Mouse (Mus musculus): ENCODE data around the gene Rtl8c. TPM values are rescaled to one million over a fixed set of nuclear protein-coding genes. Genes with fewer than 3 reads are reported as not detected.

Rtl8c gene
- 273 and 293 TPM in 2 replicates for polyA plus RNA-seq (2015; fragmentation: Nextera tagmentation; extraction: Ambion mirVana)

GRCm38 (mm10) chrX:53607242-53608121, at the start of gene Rtl8c:
Gene Rtl8c (plus strand): TSS chrX:53608032.

GRCm38 (mm10) chrX:53608879-53609278, 1.0 kb downstream of the Rtl8c start, which contains the start of gene Gm14597:
Gene Gm14597 (minus strand): TSS chrX:53608979.

GRCm38 (mm10) chrX:53642980-53643961, 35.4 kb downstream of the Rtl8c start, which contains the start of gene Rtl8a:
Gene Rtl8a (minus strand): TSS chrX:53643682.

Other genes starting within 250 kb of the Rtl8c start
- gene Mospd1, start 237.5 kb upstream of the Rtl8c start, polyA plus RNA-seq (2015; fragmentation: Nextera tagmentation; extraction: Ambion mirVana): 25.6 and 29.5 TPM in 2 replicates
- gene Etd, start 173.1 kb upstream of the Rtl8c start, polyA plus RNA-seq (2015; fragmentation: Nextera tagmentation; extraction: Ambion mirVana): not detected in 2 replicates
- not detected in 2 replicates for gene Gm14597, start 947 bp downstream of the Rtl8c start, polyA plus RNA-seq (2015; fragmentation: Nextera tagmentation; extraction: Ambion mirVana)
- 333 and 368 TPM in 2 replicates for gene Rtl8a, start 35.6 kb downstream of the Rtl8c start, polyA plus RNA-seq (2015; fragmentation: Nextera tagmentation; extraction: Ambion mirVana)
- 262 and 280 TPM in 2 replicates for gene Rtl8b, start 62.4 kb downstream of the Rtl8c start, polyA plus RNA-seq (2015; fragmentation: Nextera tagmentation; extraction: Ambion mirVana)
- gene 4930502E18Rik, start 116.8 kb downstream of the Rtl8c start, polyA plus RNA-seq (2015; fragmentation: Nextera tagmentation; extraction: Ambion mirVana): 0.27 and 0.28 TPM in 2 replicates
- 0.13 TPM in 1 of 2 replicates, not detected in the other for gene 1700013H16Rik, start 149.8 kb downstream of the Rtl8c start, polyA plus RNA-seq (2015; fragmentation: Nextera tagmentation; extraction: Ambion mirVana)
- gene Zfp36l3, start 168.4 kb downstream of the Rtl8c start, polyA plus RNA-seq (2015; fragmentation: Nextera tagmentation; extraction: Ambion mirVana): not detected in 2 replicates
- 1.4 and 1.7 TPM in 2 replicates for gene Xlr, start 189.7 kb downstream of the Rtl8c start, polyA plus RNA-seq (2015; fragmentation: Nextera tagmentation; extraction: Ambion mirVana)